Mouse (Mus musculus) CH12.LX (cell line): ENCODE results near the gene Rps3. TPM values are rescaled to one million over a fixed set of nuclear protein-coding genes. Genes with fewer than 3 reads are reported as not detected.

Source experiments
- DNase-seq: peaks from one replicate; pipeline ENCODE4 v3.0.0-alpha.2; 2013; ENCODE audit errors: extremely low read depth
- H3K27ac ChIP-seq: 2 replicates; pipeline ENCODE4 v1.5.1; 2012; ENCODE audit warnings: low read depth, mild to moderate bottlenecking, control low read depth, moderate library complexity; ENCODE audit not compliant: insufficient read depth
- H3K27me3 ChIP-seq: replicated peaks from 2 replicates; pipeline ENCODE3; 2012; ENCODE audit warnings: inconsistent platforms
- H3K36me3 ChIP-seq, 2 experiments: replicated peaks in 1 of 2; 2 replicates each; pipeline versions ENCODE3 to v1.6.1; 2012; ENCODE audit warnings: inconsistent platforms in 1 of 2, low read length in 1 of 2, mild to moderate bottlenecking in 1 of 2, mixed read lengths in 1 of 2, moderate library complexity in 1 of 2; ENCODE audit not compliant: control insufficient read depth in 1 of 2, insufficient read depth in 1 of 2
- H3K4me1 ChIP-seq, 2 experiments: 2 replicates each; pipeline ENCODE4 v1.6.1; 2012; ENCODE audit warnings: inconsistent platforms in 1 of 2, moderate library complexity in 1 of 2; ENCODE audit not compliant: insufficient read depth in 2 of 2, control insufficient read depth in 1 of 2
- H3K4me2 ChIP-seq: 2 replicates; pipeline ENCODE4 v1.6.1; 2012; ENCODE audit warnings: low read depth, mild to moderate bottlenecking, control low read depth; ENCODE audit not compliant: poor library complexity, insufficient read depth, severe bottlenecking
- H3K4me3 ChIP-seq, 3 experiments: fragments of 150-350 bp in 1 of 3; sonication (generic) in 1 of 3; replicated peaks in 1 of 3; 2 replicates each; pipeline versions ENCODE3 to v1.5.1; 2011 to 2012; ENCODE audit warnings: low read depth in 2 of 3, low read length in 2 of 3, mild to moderate bottlenecking in 2 of 3, moderate library complexity in 2 of 3, control low read depth in 1 of 3, improper control_type of control experiment in 1 of 3, inconsistent platforms in 1 of 3, mixed read lengths in 1 of 3; ENCODE audit not compliant: poor library complexity in 1 of 3
- H3K79me2 ChIP-seq: replicated peaks from 2 replicates; pipeline ENCODE4 v1.6.1; 2012; ENCODE audit warnings: mild to moderate bottlenecking, moderate library complexity; ENCODE audit not compliant: control insufficient read depth, poor library complexity, insufficient read depth, severe bottlenecking; ENCODE audit errors: extremely low read depth
- H3K9ac ChIP-seq: 2 replicates; pipeline ENCODE4 v1.6.1; 2012; ENCODE audit warnings: low read depth, mild to moderate bottlenecking, control low read depth, moderate library complexity; ENCODE audit not compliant: insufficient read depth
- H3K9me3 ChIP-seq: replicated peaks from 2 replicates; pipeline ENCODE3; 2012; ENCODE audit warnings: low read length, inconsistent platforms, mixed read lengths
- CHD1 ChIP-seq: IDR thresholded peaks from 2 replicates; pipeline ENCODE4 v1.6.1; 2012; ENCODE audit warnings: low read depth, low read length, improper control_type of control experiment, inconsistent platforms
- ETS1 ChIP-seq: conservative IDR thresholded peaks from 2 replicates; pipeline ENCODE4 v1.6.1; 2012; ENCODE audit warnings: low read depth, mild to moderate bottlenecking, inconsistent platforms, low read length, improper control_type of control experiment, moderate library complexity
- POLR2AphosphoS2 ChIP-seq: IDR thresholded peaks from 2 replicates; pipeline ENCODE4 v1.6.1; 2011; ENCODE audit warnings: low read depth, low read length, improper control_type of control experiment
- SMC3 ChIP-seq: IDR thresholded peaks from 2 replicates; pipeline ENCODE4 v1.6.1; 2011; ENCODE audit warnings: low read depth, low read length, improper control_type of control experiment
- TCF12 ChIP-seq: IDR thresholded peaks from 2 replicates; pipeline ENCODE4 v1.6.1; 2014; ENCODE audit warnings: low read depth, mild to moderate bottlenecking, inconsistent platforms, low read length, improper control_type of control experiment
- ZKSCAN1 ChIP-seq: IDR thresholded peaks from 2 replicates; pipeline ENCODE4 v1.6.1; 2012; ENCODE audit warnings: low read depth, inconsistent platforms, low read length, improper control_type of control experiment, borderline replicate concordance
- ZMIZ1 ChIP-seq: IDR thresholded peaks from 2 replicates; pipeline ENCODE4 v1.6.1; 2012; ENCODE audit warnings: low read depth, mild to moderate bottlenecking, inconsistent platforms, low read length, improper control_type of control experiment
- ZNF384 ChIP-seq: IDR thresholded peaks from 2 replicates; pipeline ENCODE4 v1.6.1; 2012; ENCODE audit warnings: low read depth, low read length, improper control_type of control experiment, inconsistent platforms
- dilution Hi-C: fragments of 300-500 bp; cut with MboI; formaldehyde crosslinking; loops from 2 replicates; pipeline ENCODE4 v1.14.3; 2020; ENCODE audit warnings: low sequenced_read_pairs; ENCODE audit not compliant: extremely low pct_unique_long_range_greater_than_20kb, extremely low pct_ligation_motif_present
- in situ Hi-C: fragments of 300-500 bp; cut with MboI; formaldehyde crosslinking; loops from 3 replicates; pipeline ENCODE4 v1.14.3; 2019; ENCODE audit warnings: low sequenced_read_pairs, low pct_ligation_motif_present, low pct_unique_long_range_greater_than_20kb, mixed read lengths
- polyA plus RNA-seq: library from polyadenylated mRNA; unstranded; fragments of >175 nt; gene quantifications from 2 replicates; pipeline ENCODE4 v1.2.1, GENCODE M21; 2012; ENCODE audit warnings: low read depth; ENCODE audit not compliant: insufficient read length
- total RNA-seq, 2 experiments: library from RNA; depleted of rRNA; stranded (reverse); fragments of 300-350 nt in 1 of 2; fragments of >200 nt in 1 of 2; gene quantifications; 2 replicates each; pipeline ENCODE4 v1.2.3; 2012 to 2014

The Rps3 gene
- total and polyA plus RNA-seq, 3 experiments: 1,738 to 3,699 (median 2,320) TPM

- Histone ChIP-seq H3K27ac (no peak overlapping the region), H3K36me3 (peaks cover 83 to 94% of the 10 kb centered on the region in 2 experiments), H3K9ac (no peak overlapping the region), H3K79me2 (peaks cover 55% of the 10 kb centered on the region), H3K4me3 (no peak overlapping the region), H3K4me1 (peaks cover 19 to 56% of the 10 kb centered on the region in 2 experiments), H3K9me3 (no peaks in the 10 kb centered on the region), H3K4me2 (no peak overlapping the region), H3K27me3 (no peaks in the 10 kb centered on the region)
- in situ Hi-C loops: no loop called here
- TF ChIP-seq POLR2AphosphoS2 (0 out of 2 replicates have a peak, but pooled peaks have one; percentile 1), ETS1 (no peak)
- dilution Hi-C loops: no loop called here
- no peak for DNase-seq
Observed at GRCm38 (mm10) chr7:99477235-99477634, 6.3 kb downstream of the Rps3 start.

GRCm38 (mm10) chr7:99476558-99477114 is 6.9 kb downstream of the Rps3 start:
- dilution Hi-C loops (no loop called here), in situ Hi-C loops (no loop called here)
- no peak overlapping the region for H3K27ac ChIP-seq

GRCm38 (mm10) chr7:99475562-99475911 is 8.0 kb downstream of the Rps3 start:
- no peak for TF ChIP-seq CHD1
- no peak for TF ChIP-seq ZKSCAN1
- TF ChIP-seq TCF12: no peak
- TF ChIP-seq ETS1: no peak
- TF ChIP-seq ZNF384: no peak
- Histone ChIP-seq H3K4me2 (no peak overlapping the region), H3K36me3 (peaks cover 71 to 94% of the 10 kb centered on the region in 2 experiments), H3K79me2 (peaks cover 38% of the 10 kb centered on the region), H3K4me1 (peaks cover 14 to 42% of the 10 kb centered on the region in 2 experiments), H3K27ac (no peak overlapping the region), H3K27me3 (no peaks in the 10 kb centered on the region), H3K9me3 (no peaks in the 10 kb centered on the region), H3K4me3 (no peak overlapping the region), H3K9ac (no peak overlapping the region)
- DNase-seq: no peak
- in situ Hi-C loops (no loop called here), dilution Hi-C loops (no loop called here)

More at GRCm38 (mm10) chr7:99476558-99477114, 6.9 kb downstream of the Rps3 start:
- Histone ChIP-seq H3K36me3 (peaks cover 79 to 94% of the 10 kb centered on the region in 2 experiments), H3K4me3 (no peak overlapping the region), H3K4me2 (no peak overlapping the region), H3K4me1 (peaks cover 19 to 53% of the 10 kb centered on the region in 2 experiments), H3K79me2 (peaks cover 49% of the 10 kb centered on the region), H3K9me3 (no peaks in the 10 kb centered on the region), H3K9ac (no peak overlapping the region), H3K27me3 (no peaks in the 10 kb centered on the region)
- TF ChIP-seq ZMIZ1 (peak; percentile 0; the same call in 1 of the 2 replicates), SMC3 (no peak), POLR2AphosphoS2 (peak; percentile 90)
- no peak for DNase-seq
